Mouse (Mus musculus) adrenal gland, adult 8-10 months (tissue): ENCODE data around the gene Clstn3. TPM values are rescaled to one million over a fixed set of nuclear protein-coding genes. Genes with fewer than 3 reads are reported as not detected.
"Not testable (repeated sequence)": the region's sequence is repeated elsewhere in the genome, so short reads cannot be mapped to it uniquely, and the experiment has no call there.

ENCODE experiments used
- DNase-seq: peaks from one replicate; pipeline ENCODE4 v3.0.0; 2022
- total RNA-seq, 4 experiments: library from RNA; stranded (reverse); gene quantifications; 2 replicates each; pipeline ENCODE4 v1.2.4; 2022

The Clstn3 gene
- total RNA-seq, 4 experiments from 2014 or later: 55.0 to 89.1 (median 73.7) TPM

DNA sequence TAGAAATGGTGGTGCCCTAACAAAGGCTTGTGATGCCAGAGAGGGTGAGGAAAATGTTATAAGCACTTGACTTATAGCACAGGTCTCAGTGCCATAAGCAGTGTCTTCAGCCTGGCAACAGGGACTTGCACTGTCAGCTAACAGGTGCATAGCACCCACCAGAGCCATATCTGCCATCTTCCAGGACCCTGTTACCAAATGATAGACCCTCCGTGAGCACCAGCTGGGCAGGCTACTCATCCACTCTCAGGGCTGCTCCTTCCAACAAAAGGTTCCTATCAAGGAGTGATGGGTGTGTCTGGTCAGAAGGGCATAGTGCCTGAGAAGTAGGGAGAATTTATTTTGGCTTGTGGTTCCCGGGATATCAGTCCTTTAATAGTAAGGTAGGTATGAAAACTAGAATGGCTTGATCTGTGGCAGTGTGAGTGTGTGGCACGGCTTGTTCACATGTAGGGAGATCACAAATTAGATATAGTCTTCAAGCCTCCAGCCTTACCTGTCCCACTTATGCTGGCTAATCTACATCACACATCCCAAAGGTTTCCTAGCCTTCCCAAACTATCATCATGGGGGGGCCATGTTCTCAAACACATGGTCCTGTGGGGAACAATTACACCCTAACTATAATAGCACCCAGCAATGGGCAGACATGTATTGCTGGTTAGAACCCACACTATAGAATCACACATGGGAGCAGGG lies 14.4 kb upstream of the Clstn3 start:
- no peak for DNase-seq

DNA sequence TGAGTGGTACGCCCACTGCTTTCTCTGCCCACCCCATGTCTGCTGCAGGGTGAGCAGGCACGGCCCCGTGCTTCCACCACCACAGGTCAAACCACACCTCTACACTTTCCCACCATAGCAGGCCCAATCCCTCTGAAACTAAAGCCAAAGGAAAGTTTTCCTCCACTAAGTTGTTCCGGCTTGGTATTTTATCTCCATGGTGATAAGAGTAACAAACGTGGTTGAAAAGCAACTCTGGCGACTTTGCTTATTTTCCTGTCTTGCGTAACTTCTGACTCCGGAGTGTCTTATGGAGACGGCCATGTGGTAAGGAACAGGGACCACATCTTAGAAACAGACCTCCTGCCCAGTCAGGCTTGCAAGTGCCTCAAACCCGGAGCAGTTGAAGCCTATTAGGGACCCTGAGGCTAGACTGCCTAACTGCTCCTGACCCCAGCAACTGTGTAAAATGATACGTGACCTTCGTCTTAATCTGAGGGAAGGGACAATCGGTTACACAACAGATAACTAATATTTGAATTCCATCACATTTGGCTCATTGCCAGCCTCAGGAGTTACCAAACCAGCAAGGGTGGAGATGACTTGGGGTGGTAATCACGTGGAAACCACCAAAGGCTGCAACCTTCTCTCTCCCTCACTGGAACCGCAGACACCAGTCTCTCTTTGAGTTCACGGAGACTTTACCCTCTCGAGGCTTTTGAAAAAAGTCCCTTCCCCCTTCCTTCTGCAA lies 13.5 kb upstream of the Clstn3 start:
- DNase-seq: no peak

DNA sequence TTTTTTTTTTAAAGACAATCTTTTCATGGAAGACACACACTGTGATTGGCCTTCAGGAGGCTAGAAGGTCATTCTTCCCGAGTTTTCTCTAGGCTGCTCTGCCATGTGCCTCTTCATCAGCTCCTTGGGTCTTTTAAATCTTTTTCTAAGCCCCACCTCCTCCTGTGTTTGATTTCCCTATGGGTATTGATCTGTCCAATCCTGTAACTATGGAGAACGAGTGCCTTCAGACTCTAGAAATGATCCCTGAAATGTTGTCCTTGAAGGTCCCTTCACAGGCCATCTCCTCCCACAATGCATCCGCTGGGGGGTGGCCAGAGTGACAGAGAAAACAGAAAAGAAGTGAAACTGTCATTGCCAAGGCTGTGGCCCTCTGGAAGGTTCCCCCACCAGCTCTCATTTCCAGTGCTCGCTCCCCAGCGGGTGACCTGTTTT lies 12.6 kb upstream of the Clstn3 start:
- DNase-seq: no peak

- no peak for DNase-seq
Measured at GRCm38 (mm10) chr6:124476796-124477195, 12.2 kb upstream of the Clstn3 start.

DNA sequence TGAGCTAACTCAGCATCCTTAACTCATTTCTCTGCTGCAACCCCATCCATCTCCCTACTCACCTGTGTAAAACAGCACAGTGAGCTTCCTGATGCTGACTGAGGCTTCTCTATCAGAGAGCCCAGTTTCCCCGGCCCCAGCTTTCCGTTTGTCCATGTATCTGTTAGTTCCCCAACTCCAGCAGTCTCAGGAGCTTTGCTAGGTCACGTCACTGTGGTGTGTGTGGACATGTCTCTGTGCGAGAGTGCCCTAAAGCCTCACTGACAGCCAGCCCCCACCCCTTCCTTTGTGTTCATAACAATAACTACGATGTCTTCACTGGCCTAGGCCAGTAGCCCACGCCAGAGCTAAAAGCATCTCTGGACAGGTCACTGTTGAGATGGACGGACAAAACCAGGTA lies 11.6 kb upstream of the Clstn3 start:
- no peak for DNase-seq

DNA sequence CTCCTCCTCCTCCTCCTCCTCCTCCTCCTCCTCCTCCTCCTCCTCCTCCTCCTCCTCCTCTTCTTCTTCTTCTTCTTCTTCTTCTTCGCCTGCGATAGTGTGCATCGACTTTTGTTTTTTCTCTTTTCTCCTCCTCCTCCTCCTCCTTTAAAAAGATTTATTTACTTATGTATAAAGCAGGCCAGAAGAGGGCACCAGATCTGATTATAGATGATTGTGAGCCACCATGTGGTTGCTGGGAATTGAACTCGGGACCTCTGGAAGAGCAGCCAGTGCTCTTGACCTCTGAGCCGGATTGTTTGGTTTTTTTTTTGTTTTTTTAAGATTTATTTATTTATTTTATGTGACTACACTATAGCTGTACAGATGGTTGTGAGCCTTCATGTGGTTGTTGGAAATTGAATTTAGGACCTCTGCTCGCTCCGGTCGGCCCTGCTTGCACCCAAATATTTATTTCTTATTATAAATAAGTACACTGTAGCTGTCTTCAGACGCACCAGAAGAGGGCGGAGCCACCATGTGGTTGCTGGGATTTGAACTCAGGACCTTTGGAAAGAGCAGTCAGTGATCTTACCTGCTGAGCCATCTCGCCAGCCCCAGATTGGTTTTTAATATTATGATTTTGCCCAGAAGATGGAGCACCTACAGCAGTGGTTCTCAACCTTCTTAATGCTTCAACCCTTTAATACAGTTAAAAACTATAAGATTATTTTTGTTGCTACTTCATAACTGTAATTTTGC lies 10.9 kb upstream of the Clstn3 start:
- not testable (repeated sequence) for DNase-seq

GRCm38 (mm10) chr6:124474621-124475020 lies 10.0 kb upstream of the Clstn3 start:
- no peak for DNase-seq

DNA sequence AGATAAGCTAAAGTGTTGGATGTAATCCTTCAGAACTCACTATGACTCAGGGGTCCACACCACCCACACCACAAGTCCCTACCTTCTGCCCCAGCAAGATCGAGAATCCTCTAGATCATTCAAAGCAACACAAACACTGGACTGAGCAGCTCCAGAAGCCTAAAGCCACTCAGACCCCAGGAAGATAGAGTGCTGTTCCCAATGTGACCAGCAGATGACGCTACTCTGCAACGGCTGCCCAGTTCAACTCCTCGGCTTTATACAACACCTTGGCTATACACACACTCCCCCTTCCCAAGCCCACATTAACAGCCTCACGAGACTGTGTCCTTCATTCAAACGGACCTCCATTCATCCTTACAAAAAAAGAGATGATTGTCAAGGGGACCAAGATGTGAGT lies 8.2 kb upstream of the Clstn3 start:
- DNase-seq: no peak

DNA sequence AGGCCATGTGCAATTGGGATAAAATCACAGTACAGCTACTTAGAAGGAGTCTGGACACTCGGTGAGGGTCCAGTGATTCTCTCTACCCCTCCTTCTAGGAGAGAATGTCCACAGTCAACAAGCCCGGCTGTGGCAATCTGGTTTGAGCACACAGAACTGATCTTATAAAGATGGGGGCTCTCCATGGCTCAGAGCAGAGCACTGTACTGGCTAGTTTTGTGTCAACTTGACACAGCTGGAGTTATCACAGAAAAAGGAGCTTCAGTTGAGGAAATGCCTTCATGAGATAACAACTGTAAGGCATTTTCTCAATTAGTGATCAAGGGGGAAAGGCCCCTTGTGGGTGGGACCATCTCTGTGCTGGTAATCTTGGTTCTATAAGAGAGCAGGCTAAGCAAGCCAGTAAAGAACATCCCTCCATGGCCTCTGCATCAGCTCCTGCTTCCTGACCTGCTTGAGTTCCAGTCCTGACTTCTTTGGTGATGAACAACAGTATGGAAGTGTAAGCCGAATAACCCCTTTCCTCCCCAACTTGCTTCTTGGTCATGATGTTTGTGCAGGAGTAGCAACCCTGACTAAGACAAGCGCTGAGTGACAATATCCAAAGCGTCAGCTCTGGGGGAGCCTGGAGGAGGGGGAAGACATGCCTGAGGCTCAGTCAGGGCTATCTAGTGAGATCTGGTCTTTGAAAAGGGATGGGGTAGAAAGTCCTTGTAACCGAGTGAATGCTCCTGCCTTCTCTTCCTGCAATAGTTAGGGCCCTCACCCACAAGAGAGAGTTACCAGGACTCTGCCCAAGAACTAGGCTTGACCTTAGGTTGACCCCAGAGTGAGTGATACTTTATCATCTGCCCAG lies 7.4 kb upstream of the Clstn3 start:
- DNase-seq: not testable (repeated sequence)

GRCm38 (mm10) chr6:124471121-124471520 lies 6.5 kb upstream of the Clstn3 start:
- DNase-seq: no peak

DNA sequence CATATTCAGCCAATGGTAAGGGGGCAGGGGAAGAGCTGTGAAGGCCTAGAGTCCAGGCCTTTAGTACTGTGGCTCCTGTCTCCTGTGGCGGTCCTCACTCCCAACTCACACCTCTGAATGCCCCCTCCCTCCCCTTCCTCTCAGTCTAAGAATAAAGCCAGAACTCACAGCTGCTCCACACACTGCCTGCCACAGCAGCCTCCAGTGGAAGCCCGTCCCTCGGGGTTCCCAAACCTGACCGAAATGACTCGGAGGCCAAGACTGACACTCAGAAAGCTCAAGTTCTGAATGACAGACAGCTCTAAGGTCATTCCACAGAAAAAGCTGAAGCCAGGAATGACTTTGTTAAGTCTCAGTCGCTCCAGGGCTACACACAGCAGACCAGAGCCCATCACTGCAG lies 1.1 kb upstream of the Clstn3 start:
- DNase-seq: no peak

GRCm38 (mm10) chr6:124465299-124465698 lies 705 bp upstream of the Clstn3 start:
- DNase-seq: no peak

GRCm38 (mm10) chr6:124463881-124464291 lies 708 bp downstream of the Clstn3 start:
- no peak for DNase-seq

GRCm38 (mm10) chr6:124459388-124459787 lies 5.2 kb downstream of the Clstn3 start:
- DNase-seq: no peak

GRCm38 (mm10) chr6:124458505-124458904 lies 6.1 kb downstream of the Clstn3 start:
- DNase-seq: no peak

- DNase-seq: no peak
Measured at GRCm38 (mm10) chr6:124457827-124458226, 6.8 kb downstream of the Clstn3 start.

DNA sequence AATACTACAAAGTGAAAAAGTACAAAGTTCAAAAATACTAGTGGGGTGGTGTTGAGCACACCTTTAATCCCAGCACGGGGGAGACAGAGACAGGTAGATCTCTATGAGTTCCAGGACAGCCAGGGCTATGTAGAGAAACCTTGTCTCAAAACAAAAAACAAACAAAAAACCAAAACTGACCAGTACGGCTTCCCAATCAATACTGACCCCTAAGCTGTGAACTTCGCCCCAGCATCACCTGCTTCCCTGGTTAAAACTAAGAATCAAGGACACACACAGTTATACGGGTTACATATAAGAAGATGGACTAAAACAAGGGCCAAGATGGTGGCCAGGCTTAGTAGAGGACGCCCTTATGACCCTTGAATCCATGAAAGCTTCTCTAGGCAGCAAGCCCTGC lies 8.4 kb downstream of the Clstn3 start:
- DNase-seq: no peak

DNA sequence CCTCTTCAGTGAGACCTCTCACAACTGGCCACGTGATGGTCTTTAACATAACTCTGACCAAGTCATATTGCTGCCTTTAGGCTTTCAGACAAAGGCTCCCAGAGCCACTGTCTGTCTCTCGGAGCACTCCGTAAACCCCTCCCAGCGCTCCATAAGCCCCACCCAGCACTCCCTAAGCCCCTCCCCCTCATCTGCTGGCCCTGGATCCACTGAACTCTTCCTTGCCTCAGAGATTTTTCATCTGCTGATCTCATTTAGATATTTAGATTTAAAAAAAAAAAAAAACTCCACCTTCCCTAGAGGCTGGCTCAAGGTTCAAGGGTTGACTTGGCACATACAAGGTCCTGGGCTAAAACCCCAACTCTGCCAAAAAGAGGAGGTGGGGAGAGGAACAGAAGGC lies 10.8 kb downstream of the Clstn3 start:
- no peak for DNase-seq

GRCm38 (mm10) chr6:124451995-124452394 lies 12.6 kb downstream of the Clstn3 start:
- no peak for DNase-seq

- no peak for DNase-seq
Measured at GRCm38 (mm10) chr6:124449668-124450383, 14.8 kb downstream of the Clstn3 start.

DNA sequence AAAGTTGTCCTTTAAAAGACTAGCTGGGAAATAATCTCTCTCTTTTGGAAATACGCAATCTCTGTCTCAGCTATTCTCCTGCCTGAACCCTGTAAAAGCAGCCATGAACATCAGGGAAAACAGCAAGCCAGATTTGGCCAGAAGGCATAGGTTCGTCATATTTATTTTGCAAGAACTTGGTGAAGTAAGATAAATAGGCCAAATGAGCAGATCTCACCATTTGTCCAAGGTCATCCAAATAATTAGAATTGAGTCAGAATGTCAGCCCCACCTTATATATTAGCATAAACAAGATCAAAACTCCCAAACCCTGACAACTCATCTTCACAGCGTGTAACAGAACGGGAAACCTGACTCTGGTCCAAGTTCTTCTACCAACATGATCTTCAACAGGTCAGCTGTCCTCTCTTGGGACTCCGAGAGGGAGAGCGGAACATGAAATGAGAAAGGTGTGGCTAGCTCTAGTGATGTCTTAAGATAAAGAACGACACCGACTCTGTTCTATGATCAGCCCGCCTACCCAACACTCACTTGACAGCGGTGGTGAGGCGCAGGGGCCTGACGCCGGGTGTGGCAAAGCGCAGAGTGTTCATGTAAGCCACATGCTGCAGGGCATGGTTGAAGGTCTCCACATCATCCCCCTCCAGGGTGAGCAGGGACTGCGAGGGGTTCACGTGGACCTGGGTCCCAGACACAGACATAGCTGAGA lies 15.5 kb downstream of the Clstn3 start:
- no peak for DNase-seq
